In the genomic region with DNA sequence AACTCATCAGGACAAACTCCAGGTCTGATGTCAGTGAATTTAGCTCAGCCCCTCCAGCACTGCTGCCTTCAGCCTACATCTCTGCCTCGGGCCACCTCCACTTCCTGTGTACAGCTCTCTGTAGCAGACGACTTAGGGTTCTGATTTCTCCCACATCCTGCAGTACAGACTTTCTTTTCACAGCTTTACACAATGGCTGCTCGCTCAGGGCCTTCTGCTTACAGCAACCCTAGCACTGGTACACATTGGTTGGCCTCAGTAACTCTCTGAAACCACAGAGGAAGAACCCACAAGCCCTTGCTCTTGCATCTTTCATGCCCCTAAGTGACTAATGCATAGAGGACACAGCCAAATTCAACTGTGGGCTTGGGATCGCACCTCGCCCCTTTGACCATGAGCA, we compare ENCODE assay signal across 24 mouse cellular contexts. TPM values are rescaled to one million over a fixed set of nuclear protein-coding genes. Genes with fewer than 3 reads are reported as not detected.
A peak's percentile ranks its signal among the peaks of the same experiment; 100 is the strongest.
DNase-seq lines count a peak whose midpoint lies in the region; ATAC-seq and TF ChIP-seq lines count a peak whose summit lies in the region.
"Had no signal": no experiment of that assay in that cellular context is flagged by ENCODE, and none has a peak within 500 bp of the region (broad histone marks: within the 10 kb centered on the region; RNA-seq: fewer than 3 reads in every experiment).

No protein-coding gene starts in this region.

- H3K27me3 ChIP-seq in cerebellum, adult 2 months (ENCODE audit: control insufficient read depth, insufficient read depth, low read length): no peaks in the 10 kb centered on the region
- H3K27me3 ChIP-seq in intestine, postnatal 0 days (replicated peaks; ENCODE audit: control insufficient read depth, insufficient read depth, low read length): no peaks in the 10 kb centered on the region
- H3K27me3 ChIP-seq: forebrain, embryonic 15.5 days; limb, embryonic 13.5 days; liver, embryonic 15.5 days; neural tube, embryonic 12.5 days had no signal

- no peaks in the 10 kb centered on the region for H3K36me3 ChIP-seq in intestine, postnatal 0 days (ENCODE audit: control insufficient read depth, insufficient read depth)
- H3K36me3 ChIP-seq: forebrain, embryonic 15.5 days; limb, embryonic 13.5 days; liver, embryonic 15.5 days; neural tube, embryonic 12.5 days had no signal

- H3K9ac ChIP-seq in intestine, postnatal 0 days (ENCODE audit: low read depth, low read length): no peak overlapping the region
- H3K9ac ChIP-seq: forebrain, embryonic 15.5 days; hindbrain, embryonic 14.5 days; limb, embryonic 13.5 days; liver, embryonic 15.5 days; neural tube, embryonic 12.5 days had no signal

- peak; percentile 97 for ATAC-seq in activated CD4-positive, CD25-positive, alpha-beta regulatory T cell, adult 4 months
- ATAC-seq in erythroblast, adult 5-6 weeks (replicated peaks; ENCODE audit: low FRiP score, poor library complexity, severe bottlenecking): no peak
- ATAC-seq in intestine, postnatal 0 days: no peak
- ATAC-seq: forebrain, embryonic 15.5 days had no signal

- H3K27ac ChIP-seq in cerebellum, adult 2 months (ENCODE audit: insufficient read depth, low read length): no peak overlapping the region
- H3K27ac ChIP-seq in intestine, postnatal 0 days (ENCODE audit: low read depth, low read length): no peak overlapping the region
- H3K27ac ChIP-seq: forebrain, embryonic 15.5 days; gastrocnemius, adult 2 months; heart, adult 2 months; hindbrain, embryonic 14.5 days; limb, embryonic 13.5 days; liver, embryonic 15.5 days; macrophage; neural tube, embryonic 12.5 days; stomach, postnatal 0 days had no signal

- H3K9me3 ChIP-seq in intestine, postnatal 0 days (ENCODE audit: control insufficient read depth): no peaks in the 10 kb centered on the region
- H3K9me3 ChIP-seq: forebrain, embryonic 15.5 days; limb, embryonic 13.5 days; liver, embryonic 15.5 days; neural tube, embryonic 12.5 days had no signal

- no peak overlapping the region for H3K4me2 ChIP-seq in intestine, postnatal 0 days (replicated peaks; ENCODE audit: low read depth)
- H3K4me2 ChIP-seq: forebrain, embryonic 15.5 days; hindbrain, embryonic 14.5 days; limb, embryonic 13.5 days; liver, embryonic 15.5 days; neural tube, embryonic 12.5 days had no signal

- 81% methylated on average over 5 of the region's 5 CpGs for WGBS in cerebellum, adult 2 months
- WGBS in intestine, postnatal 0 days: 70% methylated on average over 5 of the region's 5 CpGs

- peak; percentile 9 to 12 for DNase-seq in spleen, adult 18-20 months
- no peak for DNase-seq in spleen, postnatal 4 days (ENCODE audit: low spot score in 2 of 2)
- DNase-seq in spleen, postnatal 36 days (ENCODE audit: low spot score in 2 of 2): peak; percentile 29 to 30
- DNase-seq in cerebellum, adult 8-10 months: no peak
- DNase-seq in cerebellum, adult 2 months: no peak
- DNase-seq: adrenal gland, adult 8-10 months; cerebellum, adult 9-11 months; gastrocnemius, adult 2 months; heart, adult 2 months; heart, postnatal 14 days; kidney, adult 18-20 months; kidney, postnatal 14 days; midbrain, embryonic 14.5 days; right cerebral cortex, postnatal 4 days had no signal

- TF ChIP-seq CTCF in cerebellum, adult 2 months (IDR thresholded peaks at IDR 0.05; ENCODE audit: borderline replicate concordance, insufficient read depth, low read depth, low read length): no peak
- no peak for TF ChIP-seq CTCF in intestine, postnatal 0 days (IDR thresholded peaks at IDR 0.05; ENCODE audit: low read depth)

- TF ChIP-seq POLR2A in cerebellum, adult 2 months (IDR thresholded peaks at IDR 0.05; ENCODE audit: borderline replicate concordance, insufficient read depth, low read length): no peak

- no peaks in the 10 kb centered on the region for H3K4me1 ChIP-seq in cerebellum, adult 2 months (ENCODE audit: control insufficient read depth, insufficient read depth, low read length)
- no peaks in the 10 kb centered on the region for H3K4me1 ChIP-seq in intestine, postnatal 0 days (replicated peaks; ENCODE audit: control insufficient read depth, insufficient read depth, low read length)
- H3K4me1 ChIP-seq: forebrain, embryonic 15.5 days; limb, embryonic 13.5 days; liver, embryonic 15.5 days; neural tube, embryonic 12.5 days had no signal

- no peak overlapping the region for H3K4me3 ChIP-seq in cerebellum, adult 2 months (replicated peaks; ENCODE audit: insufficient read depth, low read depth, low read length)
- H3K4me3 ChIP-seq in intestine, postnatal 0 days (ENCODE audit: low read depth, low read length): no peak overlapping the region
- H3K4me3 ChIP-seq: forebrain, embryonic 15.5 days; gastrocnemius, adult 2 months; heart, adult 2 months; limb, embryonic 13.5 days; liver, embryonic 15.5 days; neural tube, embryonic 12.5 days had no signal

RNA-seq across cellular contexts. Expression of gene Melk, which starts 29.5 kb away (rescaled TPM):
- polyA plus RNA-seq in activated CD4-positive, CD25-positive, alpha-beta regulatory T cell, adult 4 months (2017; shearing (Covaris generic)): 10 to 100 TPM; 10.4 to 14.9 TPM
- polyA plus RNA-seq in cerebellum, adult 2 months (2012; rRNA removed): 0.03 and 0.07 TPM in 2 replicates
- total RNA-seq in erythroblast, adult 5-6 weeks (2015; ENCODE audit: low replicate concordance): 5.0 and 6.9 TPM in 2 replicates
- 8.2 and 9.0 TPM in 2 replicates for total RNA-seq in erythroblast, adult 5-6 weeks (2017; ENCODE audit: low replicate concordance)
- 8.0 and 9.2 TPM in 2 replicates for polyA plus RNA-seq in intestine, postnatal 0 days (2015; fragmentation: Nextera tagmentation; extraction: Ambion mirVana)
- total RNA-seq: gastrocnemius, adult 2 months had no signal

RNA-seq across cellular contexts. Expression of gene Rnf38, which starts 37.5 kb away (rescaled TPM):
- 10 to 100 TPM; 21.0 to 29.2 TPM for polyA plus RNA-seq in activated CD4-positive, CD25-positive, alpha-beta regulatory T cell, adult 4 months (2017; shearing (Covaris generic))
- polyA plus RNA-seq in cerebellum, adult 2 months (2012; rRNA removed): 53.5 and 63.1 TPM in 2 replicates
- 46.9 and 57.5 TPM in 2 replicates for total RNA-seq in erythroblast, adult 5-6 weeks (2015; ENCODE audit: low replicate concordance)
- total RNA-seq in erythroblast, adult 5-6 weeks (2017; ENCODE audit: low replicate concordance): 26.5 and 39.2 TPM in 2 replicates
- polyA plus RNA-seq in intestine, postnatal 0 days (2015; fragmentation: Nextera tagmentation; extraction: Ambion mirVana): 6.0 and 6.5 TPM in 2 replicates

Comparison
In these comparisons a context has a peak if more than half of its experiments do, and no peak if none do; other contexts are left out.
1. DNase-seq: peak in spleen, adult 18-20 months (2 of 2) and spleen, postnatal 36 days (2 of 2); none in spleen, postnatal 4 days (0 of 2), cerebellum, adult 8-10 months (single experiment) and cerebellum, adult 2 months (0 of 2).